Mouse (Mus musculus): Measurements from ENCODE around the gene Mrpl40. TPM values are rescaled to one million over a fixed set of nuclear protein-coding genes. Genes with fewer than 3 reads are reported as not detected.

The Mrpl40 gene
- 12.0 and 12.1 TPM in 2 replicates for polyA plus RNA-seq (2012; rRNA removed)

GRCm38 (mm10) chr16:18876442-18877308 lies at the start of gene Mrpl40, which contains the start of gene Hira:
Mrpl40 (minus strand) TSS chr16:18876862.
Hira (plus strand) TSS chr16:18877037.

GRCm38 (mm10) chr16:18836468-18837208 lies 40.0 kb downstream of the Mrpl40 start, which contains the start of the genes 2510002D24Rik and Gm28539:
2510002D24Rik (plus strand) TSS chr16:18836578.
Gm28539 (plus strand) TSS chr16:18836584.

Other genes with a start within 250 kb of the Mrpl40 start
- 47.0 and 49.5 TPM in 2 replicates for gene Sept5, start 246.9 kb downstream of the Mrpl40 start, polyA plus RNA-seq (2012; rRNA removed)
- 163 and 176 TPM in 2 replicates for gene Cldn5, start 100.0 kb downstream of the Mrpl40 start, polyA plus RNA-seq (2012; rRNA removed)
- gene Ufd1, start 65.1 kb downstream of the Mrpl40 start, polyA plus RNA-seq (2012; rRNA removed), result 18.9 and 25.8 TPM in 2 replicates
- gene Cdc45, start 64.9 kb downstream of the Mrpl40 start, polyA plus RNA-seq (2012; rRNA removed), result 10.8 and 17.1 TPM in 2 replicates
- 64.9 and 69.6 TPM in 2 replicates for gene 2510002D24Rik, start 40.3 kb downstream of the Mrpl40 start, polyA plus RNA-seq (2012; rRNA removed)
- gene Gm28539, start 40.3 kb downstream of the Mrpl40 start, polyA plus RNA-seq (2012; rRNA removed), result 0.44 and 2.4 TPM in 2 replicates
- 78.1 and 100 TPM in 2 replicates for gene Hira, start 175 bp upstream of the Mrpl40 start, polyA plus RNA-seq (2012; rRNA removed)

All from ovary, adult 2 months (tissue).